Mouse (Mus musculus): ENCODE measurements around the gene Tlx2.

Tlx2 gene

DNA sequence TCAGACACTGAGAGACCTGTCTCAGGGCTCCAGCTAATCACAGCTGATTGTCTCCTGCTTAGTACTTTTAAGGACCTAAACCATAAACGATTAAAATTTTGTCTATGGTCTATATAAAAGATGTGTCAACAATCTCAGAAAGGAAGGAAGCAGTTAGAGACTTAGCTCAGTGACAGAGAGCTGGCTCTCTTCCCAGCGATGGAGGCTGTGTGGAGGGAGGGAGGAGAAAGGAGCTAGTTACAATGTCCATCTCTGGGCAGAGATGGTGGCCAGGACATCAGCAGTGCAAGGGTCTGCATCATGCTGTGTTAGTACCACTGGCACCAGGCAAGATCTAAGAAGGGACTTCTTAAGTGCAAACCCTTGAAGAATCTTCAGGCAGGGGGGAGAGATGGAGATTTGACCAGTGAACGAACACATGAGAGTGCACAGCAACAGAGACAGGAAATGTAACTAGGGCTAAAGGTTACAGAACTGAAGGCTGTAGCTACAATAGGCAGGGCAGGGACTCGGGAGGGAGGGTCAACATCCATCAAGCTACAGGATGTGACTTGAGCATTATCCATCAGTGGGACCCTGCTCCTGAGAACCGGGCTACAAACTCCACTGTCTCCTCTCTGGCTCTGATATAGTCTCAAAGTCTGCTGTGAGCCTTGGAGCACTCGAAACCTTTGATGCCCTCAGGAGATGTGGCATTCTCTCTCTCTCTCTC, 22.5 kb upstream of the Tlx2 start:
- no peak for DNase-seq (ENCODE audit: low spot score)

GRCm38 (mm10) chr6:83087926-83088260, 17.8 kb upstream of the Tlx2 start:
- no peak for DNase-seq (ENCODE audit: low spot score)

DNA sequence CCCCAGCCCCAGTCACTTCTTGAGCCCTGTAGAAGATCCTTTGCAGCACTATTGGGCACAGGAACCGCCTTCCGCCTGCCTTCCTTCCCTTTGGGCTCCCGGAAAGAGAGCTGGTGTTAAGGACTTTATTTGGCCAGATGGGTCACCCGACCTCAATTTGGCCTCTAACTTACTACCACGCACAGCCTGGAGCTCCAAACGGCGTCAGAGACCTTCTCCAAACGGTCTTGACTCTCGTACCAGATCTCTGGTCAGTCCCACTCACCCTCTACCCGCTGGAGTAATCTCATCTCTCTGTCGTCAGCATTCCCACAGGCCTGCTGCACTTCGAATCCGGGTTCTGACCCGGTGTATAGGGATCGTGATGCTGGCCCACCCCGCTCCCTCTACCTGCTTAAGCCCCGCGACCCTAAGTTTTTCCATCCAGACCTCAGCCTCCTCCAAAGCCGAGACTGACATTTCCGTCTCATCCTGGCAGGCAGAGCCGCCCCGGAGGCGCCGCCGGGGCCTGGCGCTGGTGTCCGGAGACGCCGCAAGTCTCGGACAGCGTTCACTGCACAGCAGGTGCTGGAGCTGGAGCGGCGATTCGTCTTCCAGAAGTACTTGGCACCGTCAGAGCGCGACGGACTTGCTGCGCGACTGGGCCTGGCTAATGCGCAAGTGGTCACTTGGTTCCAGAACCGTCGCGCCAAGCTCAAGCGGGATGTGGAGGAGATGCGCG, 17.3 kb upstream of the Tlx2 start:
- DNase-seq (ENCODE audit: low spot score), result peak; percentile 63

DNA sequence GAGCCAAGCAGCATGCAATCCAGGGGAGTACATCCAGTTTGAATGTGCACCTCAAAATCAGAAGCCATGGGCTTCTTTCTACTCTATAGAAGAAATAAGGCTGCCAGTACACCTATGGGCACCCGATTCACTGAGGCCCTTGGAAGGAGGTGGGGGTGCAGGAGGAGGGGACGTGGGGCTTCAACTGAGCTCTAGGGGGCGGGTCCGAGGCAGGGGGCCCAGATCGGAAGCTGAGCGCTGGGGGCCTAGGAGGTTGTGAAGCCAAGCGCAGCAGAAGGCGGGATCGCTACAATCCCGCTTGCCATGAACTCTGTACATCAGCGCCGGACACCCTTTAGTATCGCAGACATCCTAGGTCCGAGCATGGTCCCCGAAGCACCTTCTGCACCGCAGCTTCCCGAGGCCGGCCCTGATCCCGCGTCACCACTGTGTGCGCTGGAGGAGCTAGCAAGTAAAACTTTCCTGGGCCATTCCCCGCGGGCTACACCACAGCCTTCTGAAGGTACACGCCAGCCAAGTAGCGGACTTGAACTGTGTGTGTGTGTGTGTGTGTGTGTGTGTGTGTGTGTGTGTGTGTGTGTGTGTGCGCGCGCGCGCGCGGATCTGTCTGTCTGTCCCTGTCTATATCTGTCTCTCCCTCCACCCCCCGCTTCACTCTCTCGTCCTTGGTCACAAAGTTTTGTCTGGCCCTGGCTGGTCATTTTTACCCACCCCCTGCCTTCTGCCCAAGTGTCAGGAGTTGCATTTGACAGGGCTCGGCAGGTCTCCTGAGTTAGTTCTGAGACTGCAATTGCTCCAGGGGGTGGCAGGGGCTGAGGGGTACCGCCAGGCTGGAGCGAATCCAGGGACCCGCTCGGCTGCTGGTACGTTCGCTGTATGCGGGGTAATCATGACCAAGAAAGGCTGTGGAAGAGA, 16.3 kb upstream of the Tlx2 start, which contains the start of gene Lbx2:
TSS of gene Lbx2 (plus strand) at position 247 of the 915 bp plus-strand sequence.
- peak; percentile 57 for DNase-seq (ENCODE audit: low spot score)

GRCm38 (mm10) chr6:83084477-83084876, 14.4 kb upstream of the Tlx2 start:
- DNase-seq (ENCODE audit: low spot score), result no peak

DNA sequence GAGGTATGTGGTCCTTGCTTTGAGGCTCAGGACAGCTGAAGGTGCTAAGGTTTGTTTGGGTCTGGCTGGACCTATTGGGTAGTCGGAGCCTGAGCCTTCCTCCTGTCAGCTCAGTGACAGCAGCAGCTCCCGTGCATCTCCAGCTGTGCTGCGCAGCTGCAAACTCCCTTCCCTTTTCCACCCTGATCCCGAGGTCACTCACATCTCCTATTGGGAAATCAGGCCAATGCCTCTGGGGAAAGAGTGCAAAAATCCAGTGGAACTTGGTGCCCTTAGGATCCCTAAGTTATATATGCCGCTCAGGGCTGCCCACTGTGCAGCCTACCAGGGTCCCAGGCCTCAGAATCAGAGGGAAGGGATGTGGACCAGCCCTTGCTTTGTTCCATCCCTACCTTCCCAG, 13.4 kb upstream of the Tlx2 start:
- DNase-seq (ENCODE audit: low spot score), result no peak

DNA sequence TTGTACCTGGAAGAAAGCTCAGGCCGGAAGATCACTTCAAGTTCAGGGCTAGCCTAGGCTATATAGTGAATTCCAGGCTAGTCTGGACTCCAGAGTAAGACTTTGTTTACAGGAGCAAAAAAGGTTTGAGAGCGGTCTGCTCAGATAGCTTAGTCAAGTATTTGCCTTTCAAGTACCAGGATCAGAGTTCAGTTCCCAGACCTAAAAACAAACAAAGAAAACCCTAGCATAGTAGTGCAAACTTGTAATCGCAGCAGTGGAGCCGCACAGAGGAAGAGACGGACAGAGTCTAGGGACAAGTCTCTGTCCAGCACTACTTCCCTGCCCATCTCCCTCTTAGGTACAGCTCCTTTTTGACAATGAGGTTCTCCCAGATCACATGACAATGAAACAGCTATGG, 10.1 kb upstream of the Tlx2 start:
- DNase-seq (ENCODE audit: low spot score), result no peak

GRCm38 (mm10) chr6:83078324-83078858, 8.3 kb upstream of the Tlx2 start:
- peak; percentile 100 for DNase-seq (ENCODE audit: low spot score)

- DNase-seq (ENCODE audit: low spot score), result peak; percentile 64
These were observed 7.7 kb upstream of the Tlx2 start, which contains the start of gene Pcgf1 for GRCm38 (mm10) chr6:83077630-83078323. Gene Pcgf1, plus strand, starts transcription at chr6:83077869.

DNA sequence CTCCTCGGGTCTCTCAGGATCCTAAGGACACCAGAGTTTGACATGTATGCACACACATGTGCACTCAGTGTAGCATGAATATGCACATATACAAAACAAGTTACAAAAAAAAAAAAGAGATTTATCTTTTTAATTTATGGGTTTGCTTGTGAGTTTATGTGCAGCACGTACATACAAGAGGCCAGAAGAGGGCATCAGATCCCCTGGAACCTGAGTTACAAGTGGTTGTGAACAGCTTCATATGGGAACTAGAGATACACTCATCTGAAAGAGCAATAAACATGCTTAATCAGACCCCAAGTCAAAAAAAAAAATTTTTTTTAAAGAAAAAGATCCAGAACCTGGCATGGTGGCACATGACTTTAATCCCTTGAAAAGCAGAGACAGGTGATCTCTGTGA, 4.9 kb upstream of the Tlx2 start:
- DNase-seq (ENCODE audit: low spot score), result no peak

DNA sequence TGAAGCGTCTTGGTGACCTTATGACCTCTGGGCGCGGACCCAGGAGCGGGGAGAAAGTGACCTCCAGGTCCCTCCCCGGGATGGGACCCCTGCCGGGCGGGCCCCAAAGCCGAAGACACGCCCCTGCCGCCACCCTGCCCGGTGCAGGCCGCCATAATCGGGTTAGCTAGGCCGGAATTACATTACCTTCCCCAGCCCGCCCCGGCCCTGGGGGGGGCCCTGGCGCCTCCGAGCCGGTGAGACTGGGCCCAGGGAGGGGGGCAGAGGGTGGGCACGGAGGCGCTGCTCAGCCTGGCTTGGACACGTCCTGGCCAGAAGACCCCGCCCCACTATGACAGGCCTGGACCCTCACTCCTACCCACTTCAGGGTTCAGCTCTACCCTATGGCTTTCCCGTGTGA, 1.1 kb upstream of the Tlx2 start:
- DNase-seq (ENCODE audit: low spot score), result peak; percentile 69

DNA sequence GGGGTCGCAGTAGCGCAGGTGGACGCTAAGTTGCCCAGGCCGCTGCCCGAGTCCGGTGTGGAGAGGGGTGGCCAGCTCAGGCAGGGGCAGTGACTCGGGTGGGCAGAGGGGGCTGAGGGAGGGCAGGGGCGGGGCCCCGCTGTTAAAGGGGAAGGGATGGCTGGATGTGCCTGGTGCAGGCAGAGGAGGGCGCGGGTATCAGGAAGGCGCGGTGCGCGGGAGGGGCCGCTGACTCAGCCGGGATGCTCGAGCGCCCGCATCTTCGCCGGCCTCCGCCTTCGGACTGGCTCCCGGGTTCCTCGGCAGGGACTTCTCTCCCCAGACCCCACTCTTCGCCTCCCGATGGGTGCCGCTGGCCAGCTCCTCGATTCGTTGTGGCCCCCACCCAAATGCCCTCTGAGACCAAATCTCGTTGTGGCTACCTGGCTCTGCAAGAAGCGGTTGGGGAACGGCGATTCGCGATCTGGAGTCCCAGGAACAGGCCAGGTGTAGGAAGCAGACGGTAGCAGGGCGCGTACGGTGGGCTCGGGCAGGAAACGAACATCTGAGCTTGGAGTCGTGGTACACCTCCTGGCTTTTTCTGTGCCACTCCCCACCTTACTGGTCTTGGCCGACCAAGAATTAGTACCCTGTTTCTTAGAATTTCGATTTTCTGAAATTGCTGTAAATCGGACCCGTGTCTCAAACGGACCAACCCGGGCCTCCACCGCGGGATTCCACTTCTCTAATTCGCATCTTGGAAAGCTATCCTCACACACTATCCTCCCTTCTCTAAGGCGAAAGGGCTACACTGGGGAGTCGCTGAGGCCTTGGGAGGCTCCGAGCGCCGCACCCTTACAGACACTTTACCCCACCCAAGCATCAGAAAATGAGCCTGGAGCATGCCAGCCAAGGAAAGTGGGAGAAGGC, 472 bp upstream of the Tlx2 start:
- DNase-seq (ENCODE audit: low spot score), result no peak

DNA sequence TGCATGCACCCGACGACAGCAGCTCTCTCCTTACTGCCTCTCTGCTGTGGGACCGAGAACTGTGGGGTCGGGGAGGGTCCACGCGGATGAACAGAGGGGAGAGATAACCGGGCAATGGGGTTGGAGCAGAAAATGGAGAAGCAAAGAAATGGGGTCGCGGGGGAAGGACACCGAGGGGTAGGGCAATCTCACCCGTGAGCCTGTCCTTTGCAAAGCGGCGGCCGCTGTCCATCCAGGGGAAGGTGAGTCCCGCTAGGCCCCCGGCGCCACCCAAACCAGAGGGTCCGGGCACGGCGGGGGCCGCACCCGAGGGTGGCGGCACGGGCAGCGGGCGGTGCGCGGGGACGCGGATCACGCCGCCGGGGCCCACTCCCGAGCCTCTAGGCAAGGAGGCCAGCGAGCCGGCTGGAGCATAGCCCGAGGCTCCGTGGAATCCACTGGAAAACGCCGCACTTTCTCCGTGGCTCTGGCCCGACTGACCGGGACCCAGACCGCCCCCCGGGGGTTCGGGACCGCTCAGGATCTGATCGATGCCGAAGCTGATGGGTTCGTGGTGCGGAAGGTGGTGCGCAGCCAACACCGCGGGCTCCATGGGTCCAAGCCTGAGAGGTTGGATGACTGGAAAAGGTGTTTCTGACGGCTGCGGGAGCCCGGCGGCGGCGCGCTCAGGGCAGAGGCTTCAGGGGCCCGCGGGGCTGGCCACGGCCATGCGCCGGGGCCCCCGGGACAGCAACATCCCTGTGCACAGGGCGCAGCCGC, 426 bp downstream of the Tlx2 start:
- no peak for DNase-seq (ENCODE audit: low spot score)

GRCm38 (mm10) chr6:83068706-83069487, 1.2 kb downstream of the Tlx2 start:
- no peak for DNase-seq (ENCODE audit: low spot score)

GRCm38 (mm10) chr6:83068221-83068620, 1.9 kb downstream of the Tlx2 start:
- DNase-seq (ENCODE audit: low spot score), result no peak

DNA sequence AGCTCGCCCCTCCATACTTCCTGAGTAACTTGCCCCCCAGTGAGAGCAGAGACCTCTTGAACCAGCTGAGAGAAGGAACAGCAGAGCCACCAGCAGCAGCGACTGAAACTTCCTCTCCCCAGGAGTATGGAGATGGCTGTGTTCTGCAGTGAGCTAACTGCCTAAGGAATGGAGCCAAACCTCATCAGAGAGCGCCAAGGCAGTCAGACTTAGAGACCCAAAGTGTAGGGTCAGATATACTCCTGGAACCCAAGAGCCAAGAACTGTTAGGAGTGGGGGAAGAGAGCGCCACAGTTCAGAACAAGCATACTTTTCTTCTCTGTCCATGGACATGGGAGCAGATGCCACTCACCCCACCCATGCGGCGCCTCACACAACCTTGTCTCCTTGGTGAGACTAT, 3.7 kb downstream of the Tlx2 start:
- no peak for DNase-seq (ENCODE audit: low spot score)

- DNase-seq (ENCODE audit: low spot score), result no peak
These were observed 4.1 kb downstream of the Tlx2 start for GRCm38 (mm10) chr6:83065995-83066394.

GRCm38 (mm10) chr6:83058725-83059124, 11.4 kb downstream of the Tlx2 start:
- no peak for DNase-seq (ENCODE audit: low spot score)

- no peak for DNase-seq (ENCODE audit: low spot score)
These were observed 12.3 kb downstream of the Tlx2 start, which contains the start of gene Dqx1 for GRCm38 (mm10) chr6:83057790-83058189. Gene Dqx1, plus strand, starts transcription at chr6:83057844.

Data from testis, postnatal 10 days (tissue).